Mouse (Mus musculus): ENCODE results near the gene Galr2. TPM values are rescaled to one million over a fixed set of nuclear protein-coding genes. Genes with fewer than 3 reads are reported as not detected.
A peak's percentile ranks its signal among the peaks of the same experiment; 100 is the strongest.

Gene Galr2
- polyA plus RNA-seq, 1 experiment from 2014 or later = 0.49 TPM

DNA sequence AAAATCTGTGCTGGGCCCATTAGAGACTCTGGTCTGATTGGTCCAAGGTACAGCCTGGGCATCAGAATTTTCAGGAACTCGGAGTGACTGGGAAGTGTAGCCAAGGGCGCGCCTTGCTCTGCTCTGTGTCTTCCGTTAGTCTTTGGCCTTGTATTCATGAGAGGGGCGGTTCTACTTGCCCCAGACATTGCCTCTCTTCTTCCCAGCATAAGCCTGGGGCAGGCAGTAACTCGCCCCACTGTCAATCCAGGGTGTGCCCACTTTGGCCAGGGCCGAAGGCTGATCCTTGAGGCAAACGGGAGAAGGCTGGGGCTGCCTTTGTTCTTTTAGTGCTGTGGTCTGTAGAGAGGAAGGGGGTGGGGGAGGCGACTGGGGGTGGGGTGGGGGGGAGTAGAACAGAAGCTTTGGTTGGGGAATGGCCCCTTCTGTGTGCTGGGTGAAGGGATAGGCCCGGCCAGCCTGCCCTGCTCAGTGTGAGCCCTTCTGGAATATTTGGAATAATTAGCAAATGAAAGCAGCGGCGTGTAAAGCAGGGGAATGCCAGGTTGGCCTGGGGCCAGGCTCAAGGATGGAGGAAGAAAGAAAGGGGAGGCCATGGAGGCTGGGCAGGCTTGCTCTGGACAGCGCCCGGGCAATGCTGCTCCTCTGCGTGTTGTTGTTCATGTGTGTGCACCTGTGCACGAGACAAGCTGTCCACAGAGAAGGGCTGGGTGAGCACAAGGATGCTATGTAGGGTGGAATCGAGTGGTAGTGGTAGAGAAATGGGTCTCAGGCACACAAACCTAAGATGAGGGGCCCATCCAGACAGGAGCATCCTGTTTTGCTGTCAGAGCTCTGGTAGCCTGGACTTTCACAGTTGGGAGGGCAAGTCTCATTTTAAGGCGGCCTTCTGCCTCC lies 48.8 kb downstream of the Galr2 start:
- Histone ChIP-seq H3K4me1 (ENCODE audit: control insufficient read depth, insufficient read depth, low read length) (peaks cover 42% of the 10 kb centered on the region), H3K27me3 (ENCODE audit: control insufficient read depth, insufficient read depth, low read length) (peaks cover 14% of the 10 kb centered on the region), H3K9ac (ENCODE audit: low read length) (peak overlapping the region; percentile 5), H3K4me3 (ENCODE audit: low read depth, low read length) (no peak overlapping the region), H3K36me3 (ENCODE audit: control insufficient read depth, insufficient read depth, low read length) (no peaks in the 10 kb centered on the region), H3K4me2 (ENCODE audit: low read depth) (no peak overlapping the region), H3K9me3 (ENCODE audit: control insufficient read depth, low read length) (no peaks in the 10 kb centered on the region), H3K27ac (ENCODE audit: low read depth, low read length) (peak overlapping the region; percentile 31; the same call in 1 of the 2 replicates)
- 48% methylated on average over 18 of the region's 18 CpGs for WGBS
- no peak for DNase-seq (ENCODE audit: low spot score)
- peak; percentile 28; the same call in 1 of the 2 replicates for ATAC-seq (ENCODE audit: insufficient read depth, low FRiP score, low TSS enrichment)

DNA sequence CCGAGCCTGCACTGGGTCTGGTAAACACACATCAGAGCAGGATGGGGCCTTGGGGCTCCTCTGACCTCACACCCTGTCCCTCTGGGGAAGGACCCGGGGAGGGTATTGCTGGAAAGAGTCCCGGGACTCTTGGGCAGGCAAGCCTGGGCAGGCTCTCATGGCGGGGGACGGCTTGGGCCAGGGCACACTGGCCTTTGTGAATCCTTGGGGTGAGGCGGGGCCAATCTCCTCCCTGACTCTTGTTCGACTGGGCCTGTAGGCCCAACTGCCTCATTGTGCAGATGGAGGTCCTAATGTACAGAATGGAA lies 49.4 kb downstream of the Galr2 start:
- Histone ChIP-seq H3K36me3 (ENCODE audit: control insufficient read depth, insufficient read depth, low read length) (no peaks in the 10 kb centered on the region), H3K27ac (ENCODE audit: low read depth, low read length) (peak overlapping the region; percentile 31; the same call in 1 of the 2 replicates), H3K4me1 (ENCODE audit: control insufficient read depth, insufficient read depth, low read length) (peaks cover 48% of the 10 kb centered on the region), H3K4me3 (ENCODE audit: low read depth, low read length) (no peak overlapping the region), H3K4me2 (ENCODE audit: low read depth) (no peak overlapping the region), H3K9me3 (ENCODE audit: control insufficient read depth, low read length) (no peaks in the 10 kb centered on the region), H3K9ac (ENCODE audit: low read length) (peak overlapping the region; percentile 5; the same call in 1 of the 2 replicates), H3K27me3 (ENCODE audit: control insufficient read depth, insufficient read depth, low read length) (peaks cover 20% of the 10 kb centered on the region)
- no peak for ATAC-seq (ENCODE audit: insufficient read depth, low FRiP score, low TSS enrichment)
- 61% methylated on average over 7 of the region's 7 CpGs for WGBS
- no peak for DNase-seq (ENCODE audit: low spot score)

DNA sequence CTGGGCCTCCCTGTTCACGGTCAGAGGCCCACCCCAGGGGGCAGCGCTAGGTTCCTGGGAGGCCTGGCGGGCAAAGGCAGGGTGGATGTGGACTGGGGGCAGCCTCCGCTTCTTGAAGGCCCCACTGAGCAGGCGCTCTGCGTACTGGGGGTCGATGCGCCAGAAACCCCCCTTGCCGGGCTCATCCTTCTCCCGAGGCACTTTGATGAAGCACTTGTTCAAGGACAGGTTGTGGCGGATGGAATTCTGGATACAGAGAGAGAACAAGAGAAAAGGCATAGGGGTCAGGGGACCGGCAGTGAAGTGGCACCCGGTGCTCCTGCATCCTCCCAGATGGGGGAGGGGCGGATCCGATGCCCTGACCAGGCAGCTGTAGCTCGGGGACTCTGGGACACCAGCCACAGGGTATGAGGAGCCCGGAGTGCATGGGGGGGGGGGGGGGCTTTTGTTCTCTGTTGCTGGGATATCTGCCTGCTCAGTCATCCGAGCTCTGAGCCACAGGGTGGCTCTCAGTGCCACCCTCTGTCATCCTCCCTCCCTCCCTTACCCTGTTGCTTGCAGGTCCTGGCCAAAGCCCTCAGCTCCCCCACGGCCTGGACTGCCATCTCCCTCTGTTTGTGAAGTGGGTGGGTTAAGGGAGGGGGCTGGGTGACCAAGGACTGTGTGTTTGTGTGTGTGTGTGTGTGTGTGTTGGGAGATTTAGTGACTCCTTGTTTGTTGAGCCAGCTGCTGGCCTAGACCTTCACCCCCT lies 51.7 kb downstream of the Galr2 start:
- WGBS = 34% methylated on average over 19 of the region's 19 CpGs
- Histone ChIP-seq H3K27me3 (ENCODE audit: control insufficient read depth, insufficient read depth, low read length) (peaks cover 20% of the 10 kb centered on the region), H3K4me2 (ENCODE audit: low read depth) (peak overlapping the region; percentile 16; the same call in 1 of the 2 replicates), H3K9ac (ENCODE audit: low read length) (peak overlapping the region; percentile 35; the same call in 1 of the 2 replicates), H3K27ac (ENCODE audit: low read depth, low read length) (peak overlapping the region; percentile 56), H3K36me3 (ENCODE audit: control insufficient read depth, insufficient read depth, low read length) (no peaks in the 10 kb centered on the region), H3K4me3 (ENCODE audit: low read depth, low read length) (no peak overlapping the region), H3K4me1 (ENCODE audit: control insufficient read depth, insufficient read depth, low read length) (peaks cover 57% of the 10 kb centered on the region), H3K9me3 (ENCODE audit: control insufficient read depth, low read length) (no peaks in the 10 kb centered on the region)
- ATAC-seq (ENCODE audit: insufficient read depth, low FRiP score, low TSS enrichment) (peak; percentile 64), DNase-seq (ENCODE audit: low spot score) (peak; percentile 69)

DNA sequence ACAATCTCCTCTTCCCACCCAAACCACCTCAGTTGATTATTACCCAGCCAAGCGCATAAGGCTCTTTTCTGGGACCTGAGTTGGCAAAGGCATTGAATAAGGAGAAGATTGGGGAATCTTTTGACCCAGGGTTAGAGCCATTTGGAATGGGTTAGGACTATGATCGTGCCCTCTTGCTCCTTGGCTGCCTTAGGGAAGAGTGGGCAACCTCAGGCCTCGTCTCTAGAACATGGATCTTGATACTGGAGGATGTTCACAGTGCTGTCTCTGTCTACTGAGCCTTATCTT lies 52.2 kb downstream of the Galr2 start:
- no peak overlapping the region for H3K4me2 ChIP-seq (ENCODE audit: low read depth)
- H3K4me1 ChIP-seq (ENCODE audit: control insufficient read depth, insufficient read depth, low read length) = peaks cover 57% of the 10 kb centered on the region
- DNase-seq (ENCODE audit: low spot score) (no peak), ATAC-seq (ENCODE audit: insufficient read depth, low FRiP score, low TSS enrichment) (no peak)
- H3K36me3 ChIP-seq (ENCODE audit: control insufficient read depth, insufficient read depth, low read length) = no peaks in the 10 kb centered on the region
- peaks cover 20% of the 10 kb centered on the region for H3K27me3 ChIP-seq (ENCODE audit: control insufficient read depth, insufficient read depth, low read length)
- H3K4me3 ChIP-seq (ENCODE audit: low read depth, low read length) = no peak overlapping the region
- no peak overlapping the region for H3K9ac ChIP-seq (ENCODE audit: low read length)
- 82% methylated on average over 3 of the region's 3 CpGs for WGBS
- H3K9me3 ChIP-seq (ENCODE audit: control insufficient read depth, low read length) = no peaks in the 10 kb centered on the region
- no peak overlapping the region for H3K27ac ChIP-seq (ENCODE audit: low read depth, low read length)

Other genes with a start within 250 kb of the Galr2 start
- gene Unc13d, start 203.0 kb upstream of the Galr2 start, polyA plus RNA-seq (2014; fragmentation: Nextera tagmentation; extraction: Ambion mirVana) = 1.3 and 1.5 TPM in 2 replicates
- 95.3 and 105 TPM in 2 replicates for gene Wbp2, start 193.9 kb upstream of the Galr2 start, polyA plus RNA-seq (2014; fragmentation: Nextera tagmentation; extraction: Ambion mirVana)
- gene Trim47, start 153.7 kb upstream of the Galr2 start, polyA plus RNA-seq (2014; fragmentation: Nextera tagmentation; extraction: Ambion mirVana) = 3.2 and 3.3 TPM in 2 replicates
- gene Trim65, start 149.8 kb upstream of the Galr2 start, polyA plus RNA-seq (2014; fragmentation: Nextera tagmentation; extraction: Ambion mirVana) = 1.6 TPM in 2 replicates
- 99.8 and 102 TPM in 2 replicates for gene Mrpl38, start 142.1 kb upstream of the Galr2 start, polyA plus RNA-seq (2014; fragmentation: Nextera tagmentation; extraction: Ambion mirVana)
- gene Fbf1, start 112.8 kb upstream of the Galr2 start, polyA plus RNA-seq (2014; fragmentation: Nextera tagmentation; extraction: Ambion mirVana) = 35.7 and 37.0 TPM in 2 replicates
- gene Ten1, start 82.1 kb upstream of the Galr2 start, polyA plus RNA-seq (2014; fragmentation: Nextera tagmentation; extraction: Ambion mirVana) = 54.9 and 63.6 TPM in 2 replicates
- gene Acox1, start 81.9 kb upstream of the Galr2 start, polyA plus RNA-seq (2014; fragmentation: Nextera tagmentation; extraction: Ambion mirVana) = 33.2 and 34.4 TPM in 2 replicates
- 0.90 and 0.93 TPM in 2 replicates for gene Evpl, start 42.9 kb upstream of the Galr2 start, polyA plus RNA-seq (2014; fragmentation: Nextera tagmentation; extraction: Ambion mirVana)
- 83.5 and 87.4 TPM in 2 replicates for gene Srp68, start 6.7 kb upstream of the Galr2 start, polyA plus RNA-seq (2014; fragmentation: Nextera tagmentation; extraction: Ambion mirVana)
- 74.3 and 75.5 TPM in 2 replicates for gene Exoc7, start 26.3 kb downstream of the Galr2 start, polyA plus RNA-seq (2014; fragmentation: Nextera tagmentation; extraction: Ambion mirVana)
- gene Foxj1, start 54.5 kb downstream of the Galr2 start, polyA plus RNA-seq (2014; fragmentation: Nextera tagmentation; extraction: Ambion mirVana) = 2.5 and 3.1 TPM in 2 replicates
- gene Rnf157, start 132.1 kb downstream of the Galr2 start, polyA plus RNA-seq (2014; fragmentation: Nextera tagmentation; extraction: Ambion mirVana) = 31.1 and 34.6 TPM in 2 replicates
- gene Ubald2, start 153.2 kb downstream of the Galr2 start, polyA plus RNA-seq (2014; fragmentation: Nextera tagmentation; extraction: Ambion mirVana) = 90.3 and 92.4 TPM in 2 replicates
- 0.40 TPM in 1 of 2 replicates, not detected in the other for gene Qrich2, start 185.3 kb downstream of the Galr2 start, polyA plus RNA-seq (2014; fragmentation: Nextera tagmentation; extraction: Ambion mirVana)
- gene Prpsap1, start 213.3 kb downstream of the Galr2 start, polyA plus RNA-seq (2014; fragmentation: Nextera tagmentation; extraction: Ambion mirVana) = 212 and 222 TPM in 2 replicates
- 9.9 and 10.9 TPM in 2 replicates for gene Sphk1, start 250.0 kb downstream of the Galr2 start, polyA plus RNA-seq (2014; fragmentation: Nextera tagmentation; extraction: Ambion mirVana)